Mouse (Mus musculus) bone marrow macrophage, adult 2 months (primary cell): ENCODE measurements around the gene Tmem165.

Experiments
- CTCF ChIP-seq: IDR thresholded peaks from 2 replicates; pipeline ENCODE4 v1.5.1; 2012; ENCODE audit warnings: low read depth, mild to moderate bottlenecking, low read length, moderate library complexity
- POLR2A ChIP-seq: IDR thresholded peaks from 2 replicates; pipeline ENCODE4 v1.6.1; 2012; ENCODE audit warnings: mild to moderate bottlenecking, low read depth, low read length, borderline replicate concordance

DNA sequence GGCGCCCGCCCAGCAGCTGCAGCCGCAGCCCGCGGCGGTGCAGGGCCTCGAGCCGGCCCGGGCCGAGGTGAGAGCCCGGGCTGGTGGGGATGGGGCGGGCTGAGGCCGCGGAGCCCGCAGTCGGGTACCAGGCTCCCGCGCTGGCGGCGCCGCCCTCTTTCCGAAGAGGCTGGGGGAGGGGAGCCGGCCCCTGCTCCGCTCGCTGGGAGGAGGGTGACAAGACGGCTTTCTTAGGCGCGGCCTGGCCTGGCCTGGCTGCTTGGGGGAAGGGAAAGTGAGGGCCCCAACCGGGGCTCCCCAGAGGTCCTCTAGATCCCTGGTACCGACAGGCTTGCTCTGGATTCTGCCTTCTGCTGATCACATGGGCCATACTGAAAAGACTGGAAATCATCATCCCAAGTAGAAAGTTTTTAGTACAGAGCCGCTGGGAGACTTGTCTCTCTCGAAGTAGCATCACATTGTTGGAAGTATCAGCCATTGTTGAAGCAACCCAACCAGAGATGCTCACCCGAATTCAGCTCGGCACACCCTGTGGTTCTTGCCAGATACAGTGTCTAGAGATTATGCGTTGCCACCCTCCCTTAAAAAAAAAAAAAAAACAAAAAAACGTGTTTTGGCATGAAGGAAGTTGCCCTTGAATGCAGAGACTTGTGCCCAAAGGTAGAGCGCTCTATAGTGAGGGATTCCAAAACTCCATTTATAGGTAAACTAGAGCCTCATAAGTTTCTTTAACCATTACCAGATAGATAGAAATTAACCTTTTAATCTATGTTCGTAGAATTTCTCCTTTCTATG, 803 bp downstream of the Tmem165 start:
- TF ChIP-seq CTCF (no peak), POLR2A (no peak)
